Mouse (Mus musculus) layer of hippocampus, postnatal 14 days (tissue): ENCODE measurements at regions not wholly inside any gene's neighbourhood (a gene's known extent, or its start where the extent isn't known, plus 50 kb on each side); places are given as distances from the start of the nearest gene placed in this dataset.

Experiments
- DNase-seq, 2 experiments: peaks; one replicate each; pipeline ENCODE4 v3.0.0; 2021 to 2022; ENCODE audit warnings: low spot score in 2 of 2, mixed read lengths in 1 of 2

DNA sequence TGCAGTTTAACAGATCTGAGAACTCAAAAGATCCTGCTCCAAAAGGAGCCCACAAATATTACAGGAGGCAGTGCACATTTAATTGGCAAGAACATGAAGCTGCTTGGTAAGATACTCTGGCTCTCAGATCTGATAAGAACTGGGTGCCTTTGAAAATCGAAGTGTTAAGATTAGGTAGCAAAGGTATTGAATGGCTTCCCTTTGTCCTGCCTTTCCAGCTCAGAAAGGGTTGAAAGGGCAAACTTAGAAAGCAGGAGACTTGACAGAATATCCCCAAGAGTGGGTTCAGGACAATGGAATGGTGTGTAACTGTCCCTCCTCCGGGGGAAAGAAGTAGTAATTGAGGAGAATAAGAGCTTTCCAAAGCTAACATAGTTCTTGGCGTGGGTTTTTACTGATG lies 431.4 kb downstream of the Gm10283 start:
- DNase-seq = no peak

DNA sequence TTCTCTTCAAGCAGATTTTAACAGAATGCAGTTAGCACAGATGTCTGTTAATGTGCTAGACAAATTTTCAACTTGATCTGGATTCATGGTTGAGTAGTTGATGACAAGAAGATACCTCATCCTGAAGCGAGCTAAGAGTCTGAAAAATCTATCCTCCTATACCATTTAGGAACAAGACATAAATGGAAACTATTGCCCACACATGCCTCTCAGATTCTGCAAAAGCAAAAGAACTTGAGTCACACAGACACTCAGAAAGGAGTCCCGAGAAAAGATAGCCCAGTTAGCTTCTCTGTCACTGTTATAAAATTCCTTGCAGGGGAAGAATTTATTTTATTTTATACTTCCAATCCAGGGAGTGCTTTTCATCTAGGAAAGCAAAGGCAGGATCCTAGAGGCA lies 447.9 kb downstream of the Gm10283 start:
- DNase-seq = peak in 1 of 2 experiments; percentile 3

DNA sequence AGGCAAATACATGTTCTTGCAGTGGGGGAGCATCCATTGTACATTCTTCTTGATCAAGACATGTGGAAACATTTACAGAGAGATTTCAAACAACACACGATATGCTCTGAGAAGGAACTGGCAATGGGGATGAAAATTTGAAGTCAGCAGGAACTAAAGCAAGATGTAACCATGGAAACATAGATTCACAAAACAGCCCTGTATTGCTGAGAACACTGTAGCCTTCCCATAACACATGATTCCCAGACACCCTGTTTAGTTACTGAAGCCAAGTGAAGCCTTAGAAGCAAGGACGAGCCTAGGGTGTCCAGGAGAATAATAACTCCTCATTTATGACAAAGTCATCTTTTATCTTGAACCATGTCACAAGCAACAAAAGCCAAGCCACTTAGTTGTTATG lies 474.3 kb downstream of the Gm10283 start:
- peak in 1 of 2 experiments; percentile 22 for DNase-seq
